Mouse (Mus musculus) lung, adult 2 months (tissue): ENCODE data around the gene Psmd1. TPM values are rescaled to one million over a fixed set of nuclear protein-coding genes. Genes with fewer than 3 reads are reported as not detected.
"Not testable (repeated sequence)": the region's sequence is repeated elsewhere in the genome, so short reads cannot be mapped to it uniquely, and the experiment has no call there.

ENCODE experiments used
- DNase-seq: peaks from one replicate; pipeline ENCODE4 v3.0.0; 2022
- H3K4me1 ChIP-seq: fragments of 200-500 bp; 2 replicates; pipeline ENCODE4 v1.6.1; 2011; ENCODE audit warnings: low read length; ENCODE audit not compliant: control insufficient read depth, insufficient read depth
- H3K4me3 ChIP-seq: fragments of 200-500 bp; replicated peaks from 2 replicates; pipeline ENCODE3; 2011; ENCODE audit warnings: low read depth, mild to moderate bottlenecking, control low read depth, low read length; ENCODE audit errors: extremely low read depth
- CTCF ChIP-seq: fragments of 200-500 bp; IDR thresholded peaks from 2 replicates; pipeline ENCODE4 v1.5.1; 2011; ENCODE audit warnings: mild to moderate bottlenecking, low read length, control low read depth; ENCODE audit not compliant: insufficient read depth
- POLR2A ChIP-seq: fragments of 200-500 bp; IDR thresholded peaks from 2 replicates; pipeline ENCODE4 v1.6.1; 2011; ENCODE audit warnings: low read depth, mild to moderate bottlenecking, control low read depth, low read length, borderline replicate concordance; ENCODE audit errors: extremely low read depth
- WGBS: fragments of 180-500 bp; shearing (Covaris S2); methylation state at CpG from one replicate; pipeline ENCODE4 v1.1.7; 2018; 5-methylcytosine and 5-hydroxymethylcytosine counted together
- polyA plus RNA-seq: library from polyadenylated mRNA; depleted of rRNA; stranded (reverse); fragments of >200 nt; gene quantifications from 2 replicates; pipeline ENCODE4 v1.2.3, GENCODE M21; 2012; rRNA removed

Gene Psmd1
- polyA plus RNA-seq, result 32.9 and 52.4 TPM in 2 replicates

DNA sequence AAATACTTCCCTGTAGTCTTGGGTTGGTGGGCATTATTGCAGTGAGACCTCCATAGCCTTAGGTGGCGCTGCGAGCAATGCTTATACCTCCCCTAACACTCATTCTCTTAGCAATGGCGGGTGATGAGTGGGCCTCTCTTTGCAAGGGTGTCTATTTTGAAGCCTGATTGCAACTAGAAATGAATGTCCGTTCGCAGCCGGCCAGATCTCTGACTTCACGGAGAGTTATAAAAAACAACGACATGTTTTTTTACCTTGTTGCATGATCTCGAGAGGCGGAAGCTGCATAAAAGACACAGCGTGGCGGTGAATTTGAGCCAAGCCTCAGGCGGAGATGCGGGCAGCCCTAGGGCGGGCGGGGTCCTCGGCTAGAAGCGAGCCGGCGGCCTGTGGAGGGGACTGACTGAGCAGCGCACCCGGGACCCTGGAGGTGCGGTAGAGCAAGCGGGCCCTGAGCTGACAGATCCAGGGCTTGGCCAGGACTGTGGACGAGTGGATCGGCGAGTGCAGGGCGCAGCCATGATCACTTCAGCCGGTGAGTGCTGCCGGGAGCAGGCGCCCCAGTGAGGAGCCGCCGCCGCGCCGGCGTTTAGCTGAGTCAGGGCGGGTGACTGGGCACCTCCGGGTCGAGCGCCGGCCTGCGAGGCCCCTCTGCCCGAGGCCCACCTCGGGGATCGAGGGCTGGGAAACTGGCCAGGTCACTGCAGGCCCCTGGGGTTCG lies at the start of gene Psmd1:
Gene Psmd1 (plus strand): TSS at position 117 of the 721 bp plus-strand sequence.
- TF ChIP-seq CTCF, result peak; percentile 86
- TF ChIP-seq POLR2A, result peak; percentile 63; the same call in 1 of the 2 replicates
- WGBS, result under 1% methylated on average over 47 of the region's 47 CpGs
- H3K4me3 ChIP-seq, result peak within 1 kb of the TSS; percentile 97
- DNase-seq, result peak; percentile 89
- no peaks in the 10 kb centered on the region for H3K4me1 ChIP-seq

DNA sequence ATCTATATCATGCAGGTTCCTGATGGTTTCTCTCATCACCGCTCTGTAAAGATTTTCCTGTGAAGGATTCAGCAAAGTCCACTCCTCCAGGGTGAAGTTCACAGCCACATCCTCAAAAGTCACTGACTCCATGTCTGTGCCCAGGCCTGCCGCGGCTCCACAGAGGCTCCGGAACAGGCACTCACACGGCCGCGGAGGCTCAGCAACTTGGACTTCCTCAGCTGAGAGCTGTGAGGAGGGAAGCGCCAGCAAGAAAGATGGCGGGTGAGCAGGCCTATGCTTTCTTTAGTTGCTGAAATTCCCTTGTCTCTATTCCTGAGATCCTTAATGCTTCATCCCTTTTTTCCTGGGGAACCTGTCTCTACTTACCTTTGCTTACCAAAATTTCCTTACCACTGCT lies 48.4 kb upstream of the Psmd1 start:
- WGBS, result 96% methylated on average over 9 of the region's 9 CpGs
- not testable (repeated sequence) for H3K4me1 ChIP-seq, H3K4me3 ChIP-seq, DNase-seq

DNA sequence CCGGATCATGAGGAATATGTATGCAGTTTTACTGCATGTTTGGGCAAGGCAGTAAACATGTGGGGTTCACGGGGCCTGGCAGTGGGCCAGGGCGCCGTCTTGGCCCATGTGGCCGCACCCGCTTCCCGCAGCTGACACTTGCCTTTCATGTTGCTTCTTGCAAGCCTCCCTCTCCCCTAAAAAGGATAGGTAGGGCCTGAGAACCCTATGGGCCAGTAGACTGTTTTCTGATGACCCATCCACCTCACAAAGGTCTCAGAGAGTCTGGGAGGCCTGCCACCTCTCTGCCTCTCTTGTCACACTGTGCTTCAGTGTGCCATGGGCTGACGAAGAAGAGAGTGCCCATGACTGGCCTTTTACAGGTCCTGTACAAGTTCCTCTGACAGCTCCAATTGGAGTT lies 47.7 kb upstream of the Psmd1 start, which contains the start of gene Spata3:
Gene Spata3 (plus strand): TSS at position 301 of the 400 bp plus-strand sequence.
- WGBS, result 80% methylated on average over 8 of the region's 8 CpGs
- TF ChIP-seq POLR2A (no peak), CTCF (no peak)
- Histone ChIP-seq H3K4me3 (no peak within 1 kb of the TSS), H3K4me1 (peaks cover 2% of the 10 kb centered on the region; the same call in 1 of the 2 replicates)
- no peak for DNase-seq

DNA sequence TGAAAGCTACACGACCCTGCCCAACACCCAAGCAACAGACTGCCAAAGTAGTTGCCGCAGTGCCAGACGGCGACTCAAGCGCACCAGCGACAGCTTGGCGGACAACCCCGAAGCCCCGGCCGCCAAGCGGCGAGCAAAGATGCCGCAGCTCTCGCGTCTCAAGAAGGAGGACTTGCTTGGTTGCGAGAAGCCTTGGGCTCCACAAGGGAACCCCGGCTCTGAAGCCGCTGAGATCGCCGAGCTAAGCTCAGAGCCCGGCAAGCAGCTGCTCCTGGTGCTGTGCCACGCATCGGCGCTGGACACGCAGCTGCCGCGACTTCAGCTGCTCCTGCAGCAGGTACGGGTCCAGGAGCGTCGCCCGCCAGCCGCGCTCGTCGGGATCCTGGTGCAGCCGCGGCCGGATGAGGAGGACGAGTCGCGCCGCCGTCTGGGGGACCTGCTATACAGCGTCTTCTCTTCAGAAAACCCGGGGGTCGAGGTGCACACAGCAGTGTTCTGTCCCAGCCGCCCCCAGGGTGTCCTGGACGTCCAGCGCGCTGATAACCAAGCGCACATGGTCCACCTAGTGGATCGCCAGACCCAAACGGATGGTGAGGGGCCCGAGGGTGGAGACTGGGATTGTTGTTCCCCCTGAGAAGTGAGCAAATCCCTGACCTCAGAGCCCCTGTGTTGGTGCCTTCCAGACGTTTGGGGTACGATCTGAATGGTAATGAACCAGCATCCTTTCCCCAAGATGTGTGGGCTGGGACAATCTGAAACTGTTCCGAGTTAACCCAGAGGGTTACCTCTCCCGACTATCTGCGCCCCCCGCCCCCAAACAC lies 45.7 kb upstream of the Psmd1 start:
- Histone ChIP-seq H3K4me1 (peaks cover 2% of the 10 kb centered on the region; the same call in 1 of the 2 replicates), H3K4me3 (peak overlapping the region; percentile 23)
- TF ChIP-seq CTCF, result no peak
- TF ChIP-seq POLR2A, result no peak
- DNase-seq, result peak; percentile 28
- WGBS, result 4% methylated on average over 60 of the region's 60 CpGs

DNA sequence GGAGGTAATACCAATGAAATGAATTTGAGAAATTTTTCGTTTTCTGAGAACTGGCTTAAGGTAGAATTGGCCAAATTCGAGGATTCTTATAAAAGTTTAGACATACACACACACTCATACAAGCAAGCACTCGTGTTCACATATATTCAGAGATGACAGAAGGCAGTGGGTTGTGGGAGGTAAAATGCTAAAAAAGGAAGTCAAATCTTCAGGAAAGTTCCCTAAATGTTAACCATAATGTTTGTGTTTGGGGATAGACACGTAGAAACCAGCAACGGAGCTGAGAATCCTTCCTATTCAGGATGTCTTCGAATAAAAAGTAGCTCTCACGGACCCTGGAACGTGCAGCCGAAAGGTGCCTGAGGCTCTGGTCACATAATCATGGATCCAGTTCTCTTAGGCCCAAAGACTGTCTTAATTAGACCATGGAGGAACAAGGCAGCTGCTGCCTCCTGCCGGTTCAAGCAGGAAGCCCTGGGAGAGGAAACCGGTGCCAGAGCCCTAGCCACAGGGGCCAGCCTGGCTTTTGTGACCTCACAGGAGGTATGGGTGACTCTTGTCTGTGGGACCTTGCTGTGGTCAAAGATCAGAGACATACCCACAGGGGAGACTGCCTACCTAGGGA lies 42.7 kb upstream of the Psmd1 start:
- peaks cover 2% of the 10 kb centered on the region; the same call in 1 of the 2 replicates for H3K4me1 ChIP-seq
- 72% methylated on average over 11 of the region's 11 CpGs for WGBS
- H3K4me3 ChIP-seq, result no peak overlapping the region
- DNase-seq, result no peak
- TF ChIP-seq CTCF, result no peak
- TF ChIP-seq POLR2A, result no peak

DNA sequence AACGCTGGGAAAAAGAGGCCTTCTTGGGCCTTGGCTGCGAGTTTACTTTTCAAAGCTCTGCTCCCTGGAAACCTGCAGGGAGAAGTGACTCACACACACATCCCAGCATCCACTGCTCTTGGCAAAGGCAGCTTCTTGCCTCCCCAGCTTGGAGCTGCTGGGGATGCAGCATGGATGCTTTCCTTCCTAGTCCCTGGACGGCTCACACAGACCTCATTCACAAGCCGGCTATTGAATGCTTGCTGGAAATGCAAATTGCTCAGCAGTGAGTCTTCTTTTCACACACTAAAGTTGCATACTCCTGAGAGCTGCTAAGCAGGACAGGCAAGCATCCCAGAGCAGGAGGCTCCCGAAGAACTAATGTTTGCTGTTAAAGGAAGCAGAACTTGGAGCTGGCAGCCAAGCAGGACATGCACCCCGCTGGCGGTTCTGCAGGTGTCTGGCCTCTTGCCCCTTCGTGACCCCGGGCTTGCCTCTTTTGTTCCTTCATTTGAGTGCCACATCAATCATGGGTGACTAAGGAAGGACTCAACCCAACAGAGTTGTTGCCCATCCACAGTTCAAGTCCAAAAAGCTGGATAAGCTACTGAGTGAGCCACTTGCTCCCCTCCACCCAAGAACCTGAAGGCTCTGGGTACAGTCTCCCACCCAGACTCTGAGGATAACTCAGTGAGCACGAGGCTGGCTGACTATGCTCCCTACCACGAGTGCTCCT lies 31.8 kb upstream of the Psmd1 start:
- H3K4me3 ChIP-seq, result no peak overlapping the region
- DNase-seq, result no peak
- H3K4me1 ChIP-seq, result no peaks in the 10 kb centered on the region
- 22% methylated on average over 11 of the region's 11 CpGs for WGBS
- TF ChIP-seq POLR2A, result no peak
- TF ChIP-seq CTCF, result no peak

DNA sequence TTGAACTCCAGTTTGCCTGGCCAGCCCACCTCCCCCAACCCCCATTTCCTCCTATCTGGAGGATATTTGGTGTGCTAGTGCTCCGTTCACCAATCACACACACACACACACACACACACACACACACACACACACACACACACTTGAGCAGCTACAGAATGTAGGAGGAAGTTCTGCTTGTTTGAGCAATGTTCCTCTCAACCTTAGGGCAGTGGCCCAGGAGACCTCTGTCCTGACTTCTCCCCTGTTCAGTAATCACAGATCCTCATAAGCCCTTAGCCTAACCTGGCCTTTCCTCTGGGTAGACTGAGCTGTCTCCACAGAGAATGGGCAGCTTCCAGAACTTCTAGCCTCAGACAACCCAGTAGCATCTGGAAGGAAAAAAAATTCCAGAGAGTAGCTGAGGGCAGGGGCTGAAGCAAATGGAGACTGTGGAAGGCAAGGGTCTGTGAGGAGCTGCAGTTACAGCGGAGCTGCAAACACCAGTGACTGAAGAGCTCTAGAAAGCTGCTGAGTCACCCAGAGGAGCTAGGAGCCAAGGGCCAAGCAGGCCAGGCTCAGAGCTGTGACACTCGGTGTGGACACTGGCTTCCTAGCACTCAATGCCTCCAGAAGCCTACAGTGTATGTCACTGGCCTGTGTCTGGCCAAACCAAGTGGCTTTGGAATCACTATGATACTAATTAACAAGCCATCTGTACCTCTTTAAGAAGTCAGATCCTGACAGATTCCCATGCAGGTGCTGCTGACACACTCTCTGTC lies 25.8 kb upstream of the Psmd1 start:
- TF ChIP-seq CTCF (no peak), POLR2A (no peak)
- no peak overlapping the region for H3K4me3 ChIP-seq
- 31% methylated on average over 3 of the region's 3 CpGs for WGBS

DNA sequence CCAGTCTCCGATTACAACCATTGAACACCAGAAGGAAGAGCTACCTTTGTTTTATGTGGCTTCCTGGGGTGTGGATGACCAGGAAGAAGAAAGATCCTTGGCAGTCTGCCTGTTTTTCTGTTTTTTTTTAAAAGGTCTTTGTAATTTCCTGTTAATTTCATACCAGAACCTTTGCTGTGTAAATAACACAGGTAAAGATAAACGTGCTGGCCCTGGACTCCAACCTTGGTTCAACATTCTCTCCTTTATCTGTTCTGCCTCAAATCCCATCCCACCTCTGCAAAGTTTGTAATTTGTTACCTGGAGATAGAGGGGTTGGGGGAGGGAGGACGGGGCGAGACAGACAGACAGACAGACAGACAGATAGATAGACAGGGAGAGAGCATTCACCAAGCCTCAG lies 24.1 kb upstream of the Psmd1 start:
- WGBS, result 37% methylated on average over 4 of the region's 4 CpGs
- Histone ChIP-seq H3K4me1 (no peaks in the 10 kb centered on the region; the same call in 1 of the 2 replicates), H3K4me3 (no peak overlapping the region)
- TF ChIP-seq CTCF (no peak), POLR2A (no peak)
- no peak for DNase-seq

More for the DNA sequence above, 25.8 kb upstream of the Psmd1 start:
- DNase-seq, result peak; percentile 59
- H3K4me1 ChIP-seq, result no peaks in the 10 kb centered on the region; the same call in 1 of the 2 replicates
